Mouse (Mus musculus): ENCODE results near the gene H2-M1. TPM values are rescaled to one million over a fixed set of nuclear protein-coding genes. Genes with fewer than 3 reads are reported as not detected.

Gene H2-M1
- polyA plus RNA-seq (2014; fragmentation: Nextera tagmentation; extraction: Ambion mirVana): not detected in 2 replicates

DNA sequence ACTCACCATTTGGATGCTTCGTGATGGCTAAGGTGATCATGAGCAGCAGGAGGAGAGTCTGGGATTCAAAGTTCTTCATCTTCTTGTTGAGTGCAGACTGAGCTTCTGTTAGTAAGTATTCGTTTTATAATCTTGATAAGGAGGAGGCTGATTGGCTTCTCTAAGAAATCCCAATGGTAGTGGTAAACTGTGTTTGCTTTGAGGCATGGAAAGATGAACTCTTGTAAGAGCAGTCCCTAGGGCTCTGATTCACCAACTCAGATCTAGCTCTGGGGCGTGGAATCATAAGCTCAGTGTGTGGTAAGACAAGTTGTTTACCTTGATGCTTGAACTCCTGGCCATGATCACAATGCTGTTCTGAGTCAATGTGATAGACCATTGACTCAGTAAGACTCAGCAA lies at the start of gene H2-M1:
Gene H2-M1, minus strand, starts transcription at position 101 of the 400 bp plus-strand sequence.
- Histone ChIP-seq H3K27me3 (replicated peaks; ENCODE audit: control insufficient read depth, insufficient read depth, low read length) (no peaks in the 10 kb centered on the region), H3K4me3 (ENCODE audit: low read depth, low read length) (no peak within 1 kb of the TSS), H3K9ac (ENCODE audit: low read length) (no peak within 1 kb of the TSS), H3K4me2 (ENCODE audit: low read length) (no peak within 1 kb of the TSS), H3K27ac (ENCODE audit: low read depth) (no peak within 1 kb of the TSS), H3K4me1 (replicated peaks; ENCODE audit: control insufficient read depth, insufficient read depth, low read length) (no peaks in the 10 kb centered on the region), H3K9me3 (ENCODE audit: control insufficient read depth, low read length) (no peaks in the 10 kb centered on the region), H3K36me3 (ENCODE audit: control insufficient read depth, insufficient read depth, low read length) (no peaks in the 10 kb centered on the region)
- 76% methylated on average over 3 of the region's 3 CpGs for WGBS
- ATAC-seq (replicated peaks; ENCODE audit: low FRiP score, low TSS enrichment, low read depth) (no peak), DNase-seq (ENCODE audit: low spot score) (no peak)

DNA sequence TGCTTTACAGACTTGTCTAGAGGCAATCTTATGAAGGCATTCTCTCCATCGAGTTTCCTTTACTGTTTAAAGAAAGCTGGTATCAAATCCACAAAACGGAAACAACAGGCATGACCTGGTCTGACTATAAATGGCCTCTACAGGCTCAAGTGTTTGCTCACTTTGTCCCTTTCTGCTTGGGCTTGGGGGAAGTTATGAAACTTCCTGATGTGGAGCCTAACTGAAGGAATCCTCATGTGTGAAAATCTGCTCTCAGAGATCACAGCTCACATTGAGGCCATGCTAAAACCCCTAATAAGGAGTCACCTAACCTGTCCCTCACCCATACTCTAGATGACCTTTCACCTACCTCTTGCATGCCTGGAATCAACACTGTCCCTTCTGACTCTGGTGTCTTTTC lies 25.7 kb upstream of the H2-M1 start:
- ATAC-seq (replicated peaks; ENCODE audit: low FRiP score, low TSS enrichment, low read depth) (no peak), DNase-seq (ENCODE audit: low spot score) (no peak)
- Histone ChIP-seq H3K4me2 (ENCODE audit: low read length) (no peak overlapping the region), H3K9me3 (ENCODE audit: control insufficient read depth, low read length) (no peaks in the 10 kb centered on the region), H3K9ac (ENCODE audit: low read length) (no peak overlapping the region), H3K27ac (ENCODE audit: low read depth) (no peak overlapping the region), H3K36me3 (ENCODE audit: control insufficient read depth, insufficient read depth, low read length) (no peaks in the 10 kb centered on the region), H3K27me3 (replicated peaks; ENCODE audit: control insufficient read depth, insufficient read depth, low read length) (no peaks in the 10 kb centered on the region), H3K4me1 (replicated peaks; ENCODE audit: control insufficient read depth, insufficient read depth, low read length) (no peaks in the 10 kb centered on the region), H3K4me3 (ENCODE audit: low read depth, low read length) (no peak overlapping the region)
- WGBS: 80% methylated on average over 2 of the region's 2 CpGs

DNA sequence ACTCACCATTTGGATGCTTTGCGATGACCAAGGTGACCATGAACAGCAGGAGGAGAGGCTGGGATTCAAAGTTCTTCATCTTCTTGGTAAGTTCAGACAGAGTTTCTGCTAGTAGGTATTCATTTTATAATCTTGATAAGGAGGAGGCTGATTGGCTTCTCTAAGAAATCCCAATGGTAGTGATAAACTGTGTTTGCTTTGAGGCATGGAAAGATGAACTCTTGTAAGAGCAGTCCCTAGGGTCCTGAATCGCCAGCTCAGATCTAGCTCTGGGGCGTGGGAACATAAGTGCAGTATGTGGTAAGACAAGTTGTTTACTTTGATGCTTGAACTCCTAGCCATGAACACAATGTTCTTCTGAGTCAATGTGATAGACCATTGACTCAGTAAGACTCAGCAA lies 29.5 kb downstream of the H2-M1 start, which contains the start of gene H2-M9:
Gene H2-M9, minus strand, starts transcription at position 101 of the 400 bp plus-strand sequence.
- Histone ChIP-seq H3K27ac (ENCODE audit: low read depth) (no peak within 1 kb of the TSS), H3K4me3 (ENCODE audit: low read depth, low read length) (no peak within 1 kb of the TSS), H3K9ac (ENCODE audit: low read length) (no peak within 1 kb of the TSS), H3K4me2 (ENCODE audit: low read length) (no peak within 1 kb of the TSS), H3K27me3 (replicated peaks; ENCODE audit: control insufficient read depth, insufficient read depth, low read length) (no peaks in the 10 kb centered on the region), H3K9me3 (ENCODE audit: control insufficient read depth, low read length) (no peaks in the 10 kb centered on the region), H3K36me3 (ENCODE audit: control insufficient read depth, insufficient read depth, low read length) (no peaks in the 10 kb centered on the region), H3K4me1 (replicated peaks; ENCODE audit: control insufficient read depth, insufficient read depth, low read length) (no peaks in the 10 kb centered on the region)
- no peak for ATAC-seq (replicated peaks; ENCODE audit: low FRiP score, low TSS enrichment, low read depth)
- DNase-seq (ENCODE audit: low spot score): no peak
- WGBS: 89% methylated on average over 3 of the region's 3 CpGs

Other genes with a start within 250 kb of the H2-M1 start
- gene H2-M10.4, start 209.9 kb downstream of the H2-M1 start, polyA plus RNA-seq (2014; fragmentation: Nextera tagmentation; extraction: Ambion mirVana): not detected in 2 replicates
- gene H2-M11, start 125.1 kb downstream of the H2-M1 start, polyA plus RNA-seq (2014; fragmentation: Nextera tagmentation; extraction: Ambion mirVana): not detected in 2 replicates
- gene H2-M9, start 29.6 kb downstream of the H2-M1 start, polyA plus RNA-seq (2014; fragmentation: Nextera tagmentation; extraction: Ambion mirVana): not detected in 2 replicates
- gene H2-M10.5, start 100.7 kb upstream of the H2-M1 start, polyA plus RNA-seq (2014; fragmentation: Nextera tagmentation; extraction: Ambion mirVana): not detected in 2 replicates
- not detected in 2 replicates for gene H2-M10.6, start 140.0 kb upstream of the H2-M1 start, polyA plus RNA-seq (2014; fragmentation: Nextera tagmentation; extraction: Ambion mirVana)
- 40.0 and 41.9 TPM in 2 replicates for gene Trim26, start 164.9 kb upstream of the H2-M1 start, polyA plus RNA-seq (2014; fragmentation: Nextera tagmentation; extraction: Ambion mirVana)
- 1.2 and 1.3 TPM in 2 replicates for gene Trim15, start 195.0 kb upstream of the H2-M1 start, polyA plus RNA-seq (2014; fragmentation: Nextera tagmentation; extraction: Ambion mirVana)
- 0.97 and 1.6 TPM in 2 replicates for gene Trim10, start 197.4 kb upstream of the H2-M1 start, polyA plus RNA-seq (2014; fragmentation: Nextera tagmentation; extraction: Ambion mirVana)
- 0.11 and 0.78 TPM in 2 replicates for gene Trim40, start 217.9 kb upstream of the H2-M1 start, polyA plus RNA-seq (2014; fragmentation: Nextera tagmentation; extraction: Ambion mirVana)
- 21.4 and 25.7 TPM in 2 replicates for gene Trim31, start 225.9 kb upstream of the H2-M1 start, polyA plus RNA-seq (2014; fragmentation: Nextera tagmentation; extraction: Ambion mirVana)